Mouse (Mus musculus) lung, adult 2 months (tissue): ENCODE measurements around the gene Eme1.

Experiments used
- CTCF ChIP-seq: fragments of 200-500 bp; IDR thresholded peaks from 2 replicates; pipeline ENCODE4 v1.5.1; 2011; ENCODE audit warnings: mild to moderate bottlenecking, low read length, control low read depth; ENCODE audit not compliant: insufficient read depth
- POLR2A ChIP-seq: fragments of 200-500 bp; IDR thresholded peaks from 2 replicates; pipeline ENCODE4 v1.6.1; 2011; ENCODE audit warnings: low read depth, mild to moderate bottlenecking, control low read depth, low read length, borderline replicate concordance; ENCODE audit errors: extremely low read depth

GRCm38 (mm10) chr11:94629199-94629883, 24.4 kb downstream of the Eme1 start, which contains the start of gene Lrrc59:
- TF ChIP-seq CTCF (peak; percentile 71), POLR2A (peak; percentile 63; the same call in 1 of the 2 replicates)
